Mouse (Mus musculus) hindbrain, embryonic 16.5 days (tissue): Measurements from ENCODE around the gene Mrgprh. TPM values are rescaled to one million over a fixed set of nuclear protein-coding genes. Genes with fewer than 3 reads are reported as not detected.

Experiments used
- ATAC-seq: fragments of 200-750 bp; cut with Nextera tagmentation; 2 replicates; pipeline ENCODE4 v1.8.0; 2017; ENCODE audit warnings: moderate TSS enrichment, moderate library complexity
- H3K27ac ChIP-seq: fragments of 300-500 bp; sonication (generic); 2 replicates; pipeline ENCODE4 v1.5.1; 2014; ENCODE audit warnings: low read depth, mild to moderate bottlenecking, control low read depth, low read length, moderate library complexity
- H3K27me3 ChIP-seq: fragments of 300-500 bp; sonication (generic); replicated peaks from 2 replicates; pipeline ENCODE4 v1.6.1; 2014; ENCODE audit warnings: low read length; ENCODE audit not compliant: control insufficient read depth, insufficient read depth
- H3K36me3 ChIP-seq: fragments of 300-500 bp; sonication (generic); 2 replicates; pipeline ENCODE4 v1.6.1; 2014; ENCODE audit warnings: mild to moderate bottlenecking, low read length, moderate library complexity, mixed read lengths; ENCODE audit not compliant: control insufficient read depth, insufficient read depth
- H3K4me1 ChIP-seq: fragments of 300-500 bp; sonication (generic); 2 replicates; pipeline ENCODE4 v1.6.1; 2014; ENCODE audit warnings: low read depth, low read length; ENCODE audit not compliant: control insufficient read depth, insufficient read depth
- H3K4me2 ChIP-seq: fragments of 300-500 bp; sonication (generic); 2 replicates; pipeline ENCODE4 v1.6.1; 2014; ENCODE audit warnings: mild to moderate bottlenecking, low read length, control low read depth, moderate library complexity
- H3K4me3 ChIP-seq: fragments of 300-500 bp; sonication (generic); 2 replicates; pipeline ENCODE4 v1.5.1; 2014; ENCODE audit warnings: mild to moderate bottlenecking, low read length, control low read depth, moderate library complexity
- H3K9ac ChIP-seq: fragments of 300-500 bp; sonication (generic); 2 replicates; pipeline ENCODE4 v1.6.1; 2014; ENCODE audit warnings: low read depth, mild to moderate bottlenecking, control low read depth, low read length, moderate library complexity
- H3K9me3 ChIP-seq: fragments of 300-500 bp; sonication (generic); 2 replicates; pipeline ENCODE4 v1.6.1; 2014; ENCODE audit warnings: mild to moderate bottlenecking, low read length, moderate library complexity; ENCODE audit not compliant: control insufficient read depth
- WGBS: fragments of 180-500 bp; shearing (Covaris S2); extraction: QIAGEN DNeasy Blood & Tissue Kit; methylation state at CpG from one replicate; pipeline ENCODE4 v1.1.7; 2014; 5-methylcytosine and 5-hydroxymethylcytosine counted together
- microRNA-seq: library from miRNA; unstranded; fragments of <30 nt; microRNA quantifications from one replicate; pipeline ENCODE4, GENCODE M21; 2017
- polyA plus RNA-seq: library from polyadenylated mRNA; unstranded; fragments of >200 nt; fragmentation: Nextera tagmentation; extraction: Ambion mirVana; gene quantifications from 2 replicates; pipeline ENCODE4 v1.2.1, GENCODE M21; 2015

The Mrgprh gene
- polyA plus RNA-seq, 1 experiment from 2014 or later = not detected

GRCm38 (mm10) chr17:12925001-12925400 lies 49.2 kb downstream of the Mrgprh start:
- no peak for ATAC-seq
- no peaks in the 10 kb centered on the region for H3K27me3 ChIP-seq
- no peaks in the 10 kb centered on the region for H3K4me1 ChIP-seq
- H3K9ac ChIP-seq = no peak overlapping the region
- 93% methylated on average over 3 of the region's 3 CpGs for WGBS
- H3K4me2 ChIP-seq = no peak overlapping the region
- H3K36me3 ChIP-seq = peaks cover 45% of the 10 kb centered on the region
- H3K4me3 ChIP-seq = no peak overlapping the region
- H3K9me3 ChIP-seq = no peaks in the 10 kb centered on the region
- H3K27ac ChIP-seq = no peak overlapping the region

GRCm38 (mm10) chr17:12925703-12926180 lies 49.9 kb downstream of the Mrgprh start:
- peaks cover 42% of the 10 kb centered on the region for H3K36me3 ChIP-seq
- no peak overlapping the region for H3K9ac ChIP-seq

More at GRCm38 (mm10) chr17:12925703-12926180, 49.9 kb downstream of the Mrgprh start:
- no peak for ATAC-seq
- Histone ChIP-seq H3K9me3 (no peaks in the 10 kb centered on the region), H3K4me1 (no peaks in the 10 kb centered on the region), H3K4me2 (no peak overlapping the region), H3K4me3 (no peak overlapping the region), H3K27ac (no peak overlapping the region), H3K27me3 (no peaks in the 10 kb centered on the region)
- WGBS = 92% methylated on average over 8 of the region's 8 CpGs

Small RNAs within 50 kb of the gene (microRNA-seq; reads per million reads assigned to microRNA genes)
- gene Gm24085 = not detected

Other genes with a start within 250 kb of the Mrgprh start
- not detected in 2 replicates for gene Slc22a1, start 200.2 kb upstream of the Mrgprh start, polyA plus RNA-seq
- gene Igf2r, start 106.4 kb upstream of the Mrgprh start, polyA plus RNA-seq = 6.4 and 10.1 TPM in 2 replicates
- gene Mas1, start 7.9 kb upstream of the Mrgprh start, polyA plus RNA-seq = 0.18 TPM in 1 of 2 replicates, not detected in the other
- gene Pnldc1, start 34.2 kb downstream of the Mrgprh start, polyA plus RNA-seq = 0.78 and 1.7 TPM in 2 replicates
- 341 and 344 TPM in 2 replicates for gene Tcp1, start 39.7 kb downstream of the Mrgprh start, polyA plus RNA-seq
- 118 and 123 TPM in 2 replicates for gene Mrpl18, start 40.3 kb downstream of the Mrgprh start, polyA plus RNA-seq
- 0.95 and 0.96 TPM in 2 replicates for gene Acat3, start 64.6 kb downstream of the Mrgprh start, polyA plus RNA-seq
- 333 and 335 TPM in 2 replicates for gene Acat2, start 84.7 kb downstream of the Mrgprh start, polyA plus RNA-seq
- 98.3 and 116 TPM in 2 replicates for gene Wtap, start 118.1 kb downstream of the Mrgprh start, polyA plus RNA-seq
- gene Sod2, start 130.8 kb downstream of the Mrgprh start, polyA plus RNA-seq = 139 and 149 TPM in 2 replicates
- gene Gpr31b, start 176.3 kb downstream of the Mrgprh start, polyA plus RNA-seq = 0.16 TPM in 1 of 2 replicates, not detected in the other
- 0.09 and 0.26 TPM in 2 replicates for gene Tcp10b, start 185.1 kb downstream of the Mrgprh start, polyA plus RNA-seq